Mouse (Mus musculus) small intestine, adult 2 months (tissue): Measurements from ENCODE around the gene Ccnd3.

Source experiments
- CTCF ChIP-seq: fragments of 200-500 bp; IDR thresholded peaks from 2 replicates; pipeline ENCODE4 v1.5.1; 2012; ENCODE audit warnings: low read depth, mild to moderate bottlenecking, control low read depth, inconsistent platforms, low read length, moderate library complexity, mixed read lengths; ENCODE audit not compliant: insufficient replicate concordance, insufficient read length; ENCODE audit errors: extremely low read depth
- POLR2A ChIP-seq: fragments of 200-500 bp; IDR thresholded peaks from 2 replicates; pipeline ENCODE4 v1.6.1; 2012; ENCODE audit warnings: low read depth, mild to moderate bottlenecking, control low read depth, inconsistent platforms, low read length, moderate library complexity

GRCm38 (mm10) chr17:47618556-47619311 lies 113.9 kb downstream of the Ccnd3 start:
- no peak for TF ChIP-seq CTCF
- TF ChIP-seq POLR2A = no peak
